Mouse (Mus musculus) layer of hippocampus, adult 8-10 months (tissue): ENCODE results near the gene Itga10. TPM values are rescaled to one million over a fixed set of nuclear protein-coding genes. Genes with fewer than 3 reads are reported as not detected.
"Not testable (repeated sequence)": the region's sequence is repeated elsewhere in the genome, so short reads cannot be mapped to it uniquely, and the experiment has no call there.

ENCODE experiments used
- DNase-seq, 2 experiments: peaks; one replicate each; pipeline ENCODE4 v3.0.0; 2022; ENCODE audit warnings: low spot score in 2 of 2
- total RNA-seq, 4 experiments: library from RNA; stranded (reverse); gene quantifications; 2 replicates each; pipeline ENCODE4 v1.2.4; 2022

Gene Itga10
- total RNA-seq, result 1 to 10 TPM; 1.5 to 4.0 (median 3.2) TPM

- DNase-seq, result no peak
These were observed at the start of gene Itga10 for GRCm38 (mm10) chr3:96645018-96645649. Itga10 (plus strand) TSS chr3:96645584.

- peak; percentile 51 to 60 for DNase-seq
These were observed 49.7 kb upstream of the Itga10 start for GRCm38 (mm10) chr3:96595661-96596060.

GRCm38 (mm10) chr3:96596228-96596707, 49.1 kb upstream of the Itga10 start, which contains the start of gene Ankrd34a:
Ankrd34a (plus strand) TSS chr3:96596636.
- peak; percentile 75 to 76 for DNase-seq

- no peak for DNase-seq
These were observed 48.5 kb upstream of the Itga10 start for GRCm38 (mm10) chr3:96596855-96597254.

GRCm38 (mm10) chr3:96597435-96597891, 47.9 kb upstream of the Itga10 start:
- peak in 1 of 2 experiments; percentile 40 for DNase-seq

GRCm38 (mm10) chr3:96598156-96599068, 47.0 kb upstream of the Itga10 start:
- DNase-seq, result peak; percentile 50 to 61

GRCm38 (mm10) chr3:96599069-96599393, 46.4 kb upstream of the Itga10 start:
- DNase-seq, result no peak

- no peak for DNase-seq
These were observed 46.0 kb upstream of the Itga10 start for GRCm38 (mm10) chr3:96599411-96599810.

- peak; percentile 93 to 95 for DNase-seq
These were observed 44.6 kb upstream of the Itga10 start, which contains the start of gene Lix1l for GRCm38 (mm10) chr3:96600639-96601250. Lix1l (plus strand) TSS chr3:96601149.

- DNase-seq, result peak in 1 of 2 experiments; percentile 68
These were observed 44.1 kb upstream of the Itga10 start for GRCm38 (mm10) chr3:96601251-96601787.

- no peak for DNase-seq
These were observed 43.3 kb upstream of the Itga10 start for GRCm38 (mm10) chr3:96601941-96602703.

GRCm38 (mm10) chr3:96602704-96603084, 42.7 kb upstream of the Itga10 start:
- DNase-seq, result no peak

- no peak for DNase-seq
These were observed 42.1 kb upstream of the Itga10 start for GRCm38 (mm10) chr3:96603311-96603710.

- DNase-seq, result not testable (repeated sequence)
These were observed 39.4 kb upstream of the Itga10 start for GRCm38 (mm10) chr3:96606007-96606406.

GRCm38 (mm10) chr3:96606618-96607017, 38.8 kb upstream of the Itga10 start:
- no peak for DNase-seq

- no peak for DNase-seq
These were observed 27.4 kb upstream of the Itga10 start for GRCm38 (mm10) chr3:96617941-96618340.

GRCm38 (mm10) chr3:96623201-96623600, 22.2 kb upstream of the Itga10 start:
- no peak for DNase-seq

GRCm38 (mm10) chr3:96629729-96630600, 15.4 kb upstream of the Itga10 start, which contains the start of gene Rbm8a:
Rbm8a (plus strand) TSS chr3:96629933.
- DNase-seq, result peak; percentile 96 to 98

- no peak for DNase-seq
These were observed 13.3 kb upstream of the Itga10 start for GRCm38 (mm10) chr3:96632058-96632457.

GRCm38 (mm10) chr3:96634015-96634414, 11.4 kb upstream of the Itga10 start:
- DNase-seq, result no peak
